Mouse (Mus musculus) stomach, embryonic 14.5 days (tissue): ENCODE data around the gene Map3k12. TPM values are rescaled to one million over a fixed set of nuclear protein-coding genes. Genes with fewer than 3 reads are reported as not detected.

Experiments
- ATAC-seq: fragments of 200-750 bp; cut with Nextera tagmentation; 2 replicates; pipeline ENCODE4 v1.8.0; 2017; ENCODE audit warnings: low read depth, moderate TSS enrichment; ENCODE audit not compliant: insufficient number of reproducible peaks, insufficient read depth, low FRiP score
- H3K27ac ChIP-seq: fragments of 300-500 bp; sonication (generic); 2 replicates; pipeline ENCODE4 v1.5.1; 2014; ENCODE audit warnings: mild to moderate bottlenecking, low read length, moderate library complexity, mixed read lengths
- H3K27me3 ChIP-seq: fragments of 300-500 bp; sonication (generic); 2 replicates; pipeline ENCODE4 v1.6.1; 2014; ENCODE audit warnings: low read length, control low read depth, mixed read lengths; ENCODE audit not compliant: control insufficient read depth, insufficient read depth
- H3K36me3 ChIP-seq: fragments of 300-500 bp; sonication (generic); 2 replicates; pipeline ENCODE4 v1.6.1; 2014; ENCODE audit warnings: mild to moderate bottlenecking, control low read depth, low read length, moderate library complexity, mixed read lengths; ENCODE audit not compliant: control insufficient read depth, insufficient read depth
- H3K4me1 ChIP-seq: fragments of 300-500 bp; sonication (generic); 2 replicates; pipeline ENCODE4 v1.6.1; 2014; ENCODE audit warnings: low read length, control low read depth, mixed read lengths; ENCODE audit not compliant: control insufficient read depth, insufficient read depth
- H3K4me2 ChIP-seq: fragments of 300-500 bp; sonication (generic); replicated peaks from 2 replicates; pipeline ENCODE4 v1.6.1; 2014; ENCODE audit warnings: low read depth, low read length, control low read depth
- H3K4me3 ChIP-seq: fragments of 300-500 bp; sonication (generic); 2 replicates; pipeline ENCODE4 v1.5.1; 2014; ENCODE audit warnings: low read depth, low read length, control low read depth
- H3K9ac ChIP-seq: fragments of 300-500 bp; sonication (generic); replicated peaks from 2 replicates; pipeline ENCODE4 v1.6.1; 2014; ENCODE audit warnings: low read depth, mild to moderate bottlenecking, control low read depth, low read length, moderate library complexity, mixed read lengths
- H3K9me3 ChIP-seq: fragments of 300-500 bp; sonication (generic); 2 replicates; pipeline ENCODE4 v1.6.1; 2016; ENCODE audit warnings: low read depth, low read length, control low read depth; ENCODE audit not compliant: control insufficient read depth
- WGBS: fragments of 180-500 bp; shearing (Covaris S2); extraction: QIAGEN DNeasy Blood & Tissue Kit; methylation state at CpG from one replicate; pipeline ENCODE4 v1.1.7; 2014; 5-methylcytosine and 5-hydroxymethylcytosine counted together
- polyA plus RNA-seq: library from polyadenylated mRNA; unstranded; fragments of >200 nt; fragmentation: Nextera tagmentation; extraction: Ambion mirVana; gene quantifications from 2 replicates; pipeline ENCODE4 v1.2.1, GENCODE M21; 2014

The Map3k12 gene
- polyA plus RNA-seq, 1 experiment from 2014 or later = 18.6 TPM

DNA sequence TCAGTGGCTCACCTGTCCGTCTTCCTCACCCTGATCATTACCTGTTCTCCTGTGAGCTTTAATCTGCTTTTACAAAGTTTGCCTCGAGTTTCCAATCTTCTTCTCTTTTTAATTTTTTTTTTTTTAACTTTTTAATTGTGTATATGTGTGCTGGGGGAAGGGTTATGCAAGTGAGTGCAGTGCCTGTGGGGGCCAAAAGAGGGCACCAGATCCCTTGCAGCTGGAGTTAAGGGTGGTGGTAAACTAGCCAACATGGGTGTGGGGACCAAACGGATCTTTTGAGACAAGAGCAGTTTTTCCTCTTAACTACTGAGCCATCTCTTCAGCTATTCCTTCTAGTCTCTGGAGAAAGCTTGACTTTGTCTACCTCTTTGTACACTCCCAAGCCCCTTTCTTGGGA, 11.1 kb upstream of the Map3k12 start:
- ATAC-seq = no peak
- Histone ChIP-seq H3K9ac (no peak overlapping the region), H3K4me1 (no peaks in the 10 kb centered on the region), H3K27ac (no peak overlapping the region), H3K4me3 (no peak overlapping the region), H3K27me3 (no peaks in the 10 kb centered on the region), H3K9me3 (no peaks in the 10 kb centered on the region), H3K4me2 (no peak overlapping the region), H3K36me3 (peaks cover 53% of the 10 kb centered on the region)
- WGBS = 77% methylated on average over 3 of the region's 3 CpGs

GRCm38 (mm10) chr15:102526111-102527002, 9.5 kb upstream of the Map3k12 start:
- H3K36me3 ChIP-seq = peaks cover 54% of the 10 kb centered on the region
- no peak for ATAC-seq
- H3K4me2 ChIP-seq = no peak overlapping the region
- H3K4me3 ChIP-seq = no peak overlapping the region
- 79% methylated on average over 6 of the region's 6 CpGs for WGBS
- H3K9me3 ChIP-seq = no peaks in the 10 kb centered on the region
- H3K4me1 ChIP-seq = no peaks in the 10 kb centered on the region
- H3K27me3 ChIP-seq = no peaks in the 10 kb centered on the region
- no peak overlapping the region for H3K27ac ChIP-seq
- no peak overlapping the region for H3K9ac ChIP-seq

- Histone ChIP-seq H3K4me3 (no peak within 1 kb of the TSS), H3K9ac (no peak within 1 kb of the TSS), H3K36me3 (peaks cover 51% of the 10 kb centered on the region), H3K27me3 (no peaks in the 10 kb centered on the region), H3K4me2 (no peak within 1 kb of the TSS), H3K9me3 (no peaks in the 10 kb centered on the region), H3K27ac (no peak within 1 kb of the TSS), H3K4me1 (0 out of 2 replicates have a peak, but pooled peaks cover 2% of the 10 kb centered on the region)
- ATAC-seq = no peak
- 4% methylated on average over 3 of the region's 3 CpGs for WGBS
These were observed 8.1 kb upstream of the Map3k12 start, which contains the start of gene Npff for GRCm38 (mm10) chr15:102524892-102525485. Npff (minus strand) TSS chr15:102524942.

DNA sequence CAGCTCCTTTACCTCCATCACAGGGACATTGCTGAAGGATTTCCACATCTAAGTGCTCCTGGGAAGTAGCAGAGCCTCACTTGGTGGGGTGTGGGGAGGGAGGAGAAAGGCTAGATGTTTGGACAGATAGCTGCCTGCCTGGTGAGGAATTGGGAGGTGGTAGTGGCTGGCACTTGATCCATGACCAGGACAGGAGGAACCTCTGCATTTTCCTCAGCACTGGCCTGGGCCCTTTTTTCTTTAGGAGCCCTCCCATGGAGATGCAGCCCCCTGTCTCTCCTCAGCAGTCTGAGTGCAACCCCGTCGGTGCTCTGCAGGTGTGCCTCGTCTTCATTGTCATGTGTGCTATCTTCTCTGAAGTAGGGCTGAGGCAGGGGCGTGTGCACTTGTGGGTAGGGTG, 4.6 kb upstream of the Map3k12 start:
- no peak for ATAC-seq
- no peaks in the 10 kb centered on the region for H3K27me3 ChIP-seq
- peaks cover 29% of the 10 kb centered on the region; the same call in 1 of the 2 replicates for H3K36me3 ChIP-seq
- H3K9ac ChIP-seq = no peak overlapping the region
- no peaks in the 10 kb centered on the region for H3K9me3 ChIP-seq
- H3K4me2 ChIP-seq = no peak overlapping the region
- 0 out of 2 replicates have a peak, but pooled peaks cover 9% of the 10 kb centered on the region for H3K4me1 ChIP-seq
- 74% methylated on average over 4 of the region's 4 CpGs for WGBS
- no peak overlapping the region for H3K4me3 ChIP-seq
- no peak overlapping the region for H3K27ac ChIP-seq

GRCm38 (mm10) chr15:102520416-102520815, 3.6 kb upstream of the Map3k12 start:
- Histone ChIP-seq H3K9me3 (no peaks in the 10 kb centered on the region), H3K4me1 (peaks cover 13% of the 10 kb centered on the region; the same call in 1 of the 2 replicates), H3K4me2 (no peak overlapping the region), H3K36me3 (peaks cover 26% of the 10 kb centered on the region; the same call in 1 of the 2 replicates), H3K9ac (no peak overlapping the region), H3K27ac (no peak overlapping the region), H3K27me3 (no peaks in the 10 kb centered on the region), H3K4me3 (no peak overlapping the region)
- no peak for ATAC-seq
- 70% methylated on average over 4 of the region's 4 CpGs for WGBS

GRCm38 (mm10) chr15:102519211-102520141, 2.6 kb upstream of the Map3k12 start:
- peak overlapping the region; percentile 99 for H3K27ac ChIP-seq
- no peaks in the 10 kb centered on the region for H3K9me3 ChIP-seq
- 60% methylated on average over 16 of the region's 17 CpGs for WGBS
- H3K36me3 ChIP-seq = peaks cover 24% of the 10 kb centered on the region; the same call in 1 of the 2 replicates
- no peak for ATAC-seq
- H3K27me3 ChIP-seq = no peaks in the 10 kb centered on the region
- H3K4me3 ChIP-seq = peak overlapping the region; percentile 47
- peak overlapping the region; percentile 57 for H3K9ac ChIP-seq
- peaks cover 13% of the 10 kb centered on the region; the same call in 1 of the 2 replicates for H3K4me1 ChIP-seq
- peak overlapping the region; percentile 77 for H3K4me2 ChIP-seq

DNA sequence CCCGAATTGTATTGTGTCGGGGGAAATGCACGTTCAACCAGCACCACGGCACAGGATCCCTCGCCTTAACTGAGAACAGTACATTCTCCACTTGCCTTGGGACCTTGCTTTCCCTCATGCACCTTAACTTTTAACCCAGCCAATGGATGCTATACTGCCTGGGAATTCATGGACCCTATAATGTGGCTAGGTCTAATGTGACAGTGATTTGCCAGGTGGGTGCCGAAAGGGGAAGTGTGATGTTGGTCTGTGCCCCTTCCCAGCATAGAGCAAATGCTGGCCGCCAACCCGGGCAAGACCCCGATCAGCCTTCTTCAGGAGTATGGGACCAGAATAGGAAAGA, 2.0 kb upstream of the Map3k12 start:
- Histone ChIP-seq H3K9me3 (no peaks in the 10 kb centered on the region), H3K4me1 (peaks cover 13% of the 10 kb centered on the region; the same call in 1 of the 2 replicates), H3K9ac (peak overlapping the region; percentile 57), H3K4me3 (peak overlapping the region; percentile 47), H3K27me3 (no peaks in the 10 kb centered on the region), H3K27ac (peak overlapping the region; percentile 99), H3K36me3 (peaks cover 20% of the 10 kb centered on the region; the same call in 1 of the 2 replicates), H3K4me2 (peak overlapping the region; percentile 77)
- WGBS = 12% methylated on average over 9 of the region's 9 CpGs
- ATAC-seq = no peak
